Mouse (Mus musculus) right cerebral cortex, adult 2 months (tissue): ENCODE results near the gene C2cd4b.
A peak's percentile ranks its signal among the peaks of the same experiment; 100 is the strongest.

Source experiments
- DNase-seq, 2 experiments: peaks; one replicate each; pipeline ENCODE4 v3.0.0; 2021 to 2022; ENCODE audit warnings: low spot score in 2 of 2

Gene C2cd4b

GRCm38 (mm10) chr9:67759163-67759955, at the start of gene C2cd4b:
Gene C2cd4b, plus strand, starts transcription at chr9:67759437.
- DNase-seq = peak; percentile 64 to 67

- DNase-seq = peak; percentile 84 to 87
Observed at GRCm38 (mm10) chr9:67711051-67711877, 48.0 kb upstream of the C2cd4b start.

GRCm38 (mm10) chr9:67712146-67712545, 47.1 kb upstream of the C2cd4b start:
- DNase-seq = no peak

- DNase-seq = peak in 1 of 2 experiments; percentile 38
Observed at GRCm38 (mm10) chr9:67717081-67717480, 42.2 kb upstream of the C2cd4b start.

- DNase-seq = no peak
Observed at GRCm38 (mm10) chr9:67718596-67718995, 40.6 kb upstream of the C2cd4b start.

- DNase-seq = peak in 1 of 2 experiments; percentile 24
Observed at GRCm38 (mm10) chr9:67720150-67720549, 39.1 kb upstream of the C2cd4b start.

- peak; percentile 56 to 68 for DNase-seq
Observed at GRCm38 (mm10) chr9:67722378-67722777, 36.9 kb upstream of the C2cd4b start.

GRCm38 (mm10) chr9:67725196-67725595, 34.0 kb upstream of the C2cd4b start:
- no peak for DNase-seq

- DNase-seq = no peak
Observed at GRCm38 (mm10) chr9:67733716-67734115, 25.5 kb upstream of the C2cd4b start.

- peak; percentile 44 to 56 for DNase-seq
Observed at GRCm38 (mm10) chr9:67735426-67735825, 23.8 kb upstream of the C2cd4b start.

GRCm38 (mm10) chr9:67741256-67741655, 18.0 kb upstream of the C2cd4b start:
- DNase-seq = no peak

- no peak for DNase-seq
Observed at GRCm38 (mm10) chr9:67753411-67754182, 5.6 kb upstream of the C2cd4b start.

GRCm38 (mm10) chr9:67754713-67755112, 4.5 kb upstream of the C2cd4b start:
- DNase-seq = no peak

- peak; percentile 74 to 78 for DNase-seq
Observed at GRCm38 (mm10) chr9:67758686-67759085, 551 bp upstream of the C2cd4b start.

- DNase-seq = peak; percentile 66 to 78
Observed at GRCm38 (mm10) chr9:67759956-67760764, 923 bp downstream of the C2cd4b start.

GRCm38 (mm10) chr9:67760991-67761390, 1.8 kb downstream of the C2cd4b start:
- no peak for DNase-seq

GRCm38 (mm10) chr9:67763326-67763725, 4.1 kb downstream of the C2cd4b start:
- DNase-seq = no peak

GRCm38 (mm10) chr9:67766405-67766804, 7.2 kb downstream of the C2cd4b start:
- no peak for DNase-seq

GRCm38 (mm10) chr9:67766948-67767347, 7.7 kb downstream of the C2cd4b start:
- DNase-seq = no peak

GRCm38 (mm10) chr9:67768843-67769242, 9.6 kb downstream of the C2cd4b start:
- no peak for DNase-seq

- DNase-seq = no peak
Observed at GRCm38 (mm10) chr9:67769401-67769800, 10.2 kb downstream of the C2cd4b start.
